Mouse (Mus musculus) heart, adult 8-10 months (tissue): Measurements from ENCODE around the gene Prr29. TPM values are rescaled to one million over a fixed set of nuclear protein-coding genes. Genes with fewer than 3 reads are reported as not detected.

Experiments used
- DNase-seq: peaks from one replicate; pipeline ENCODE4 v3.0.0; 2022; ENCODE audit warnings: low spot score
- total RNA-seq, 4 experiments: library from RNA; stranded (reverse); gene quantifications; 2 replicates each; pipeline ENCODE4 v1.2.4; 2022

The Prr29 gene
- total RNA-seq, 4 experiments from 2014 or later = 0.75 to 1.8 (median 1.5) TPM

DNA sequence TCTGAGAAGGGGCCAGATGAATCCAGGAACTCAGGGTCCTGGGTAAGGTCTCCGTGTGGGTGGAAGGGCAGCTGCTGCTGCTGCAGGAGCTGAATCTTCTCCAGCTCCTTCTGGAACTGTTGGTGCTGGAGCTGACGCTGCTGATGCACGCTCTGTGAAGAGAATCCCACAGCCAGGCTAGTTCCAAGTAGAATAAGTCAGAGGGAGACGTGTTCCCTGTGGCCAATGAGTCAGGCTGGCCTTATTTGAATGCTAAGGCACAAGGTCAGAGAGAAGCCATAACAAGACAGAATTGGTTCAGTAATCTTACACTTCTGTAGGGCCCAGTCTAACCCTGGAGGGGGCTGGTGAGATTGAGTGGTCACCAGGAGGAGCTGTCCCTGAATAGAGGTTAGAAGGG is 44.7 kb downstream of the Prr29 start:
- no peak for DNase-seq

DNA sequence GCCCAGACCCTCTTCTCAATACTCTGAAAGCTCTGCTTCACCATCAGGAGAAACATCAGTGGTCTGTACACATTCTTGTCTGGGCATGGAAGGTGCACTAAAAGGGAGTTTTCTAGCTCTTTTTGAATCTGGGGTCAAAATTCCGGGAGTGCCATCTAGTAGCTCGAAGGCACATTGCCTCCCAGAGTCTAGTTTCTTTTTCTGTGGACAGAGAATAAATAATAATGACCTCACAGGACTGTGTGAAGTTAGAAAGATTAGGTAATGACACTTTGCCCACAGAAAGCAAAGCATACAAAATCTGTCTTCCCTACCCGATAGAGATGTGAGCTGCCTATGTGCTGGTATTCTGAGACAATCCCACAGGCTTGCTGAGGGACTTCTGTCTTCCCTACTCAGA is 45.2 kb downstream of the Prr29 start:
- no peak for DNase-seq

DNA sequence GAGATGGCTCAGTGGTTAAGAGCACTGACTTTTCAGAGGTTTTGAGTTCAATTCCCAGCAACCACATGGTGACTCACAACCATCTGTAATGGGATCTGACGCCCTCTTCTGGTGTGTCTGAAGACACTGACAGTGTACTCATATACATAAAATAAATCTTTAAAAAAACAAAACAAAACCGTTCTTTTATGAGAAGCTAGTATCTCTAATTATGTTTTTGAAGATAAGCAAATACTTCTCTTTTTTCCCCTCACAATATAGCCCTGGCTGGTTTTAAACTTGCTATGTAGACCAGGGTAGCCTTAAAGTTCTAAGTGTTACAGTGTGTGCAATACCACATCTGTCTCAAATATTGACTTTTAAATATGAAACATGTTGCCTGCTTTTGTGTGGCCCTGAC is 45.9 kb downstream of the Prr29 start:
- DNase-seq = no peak

DNA sequence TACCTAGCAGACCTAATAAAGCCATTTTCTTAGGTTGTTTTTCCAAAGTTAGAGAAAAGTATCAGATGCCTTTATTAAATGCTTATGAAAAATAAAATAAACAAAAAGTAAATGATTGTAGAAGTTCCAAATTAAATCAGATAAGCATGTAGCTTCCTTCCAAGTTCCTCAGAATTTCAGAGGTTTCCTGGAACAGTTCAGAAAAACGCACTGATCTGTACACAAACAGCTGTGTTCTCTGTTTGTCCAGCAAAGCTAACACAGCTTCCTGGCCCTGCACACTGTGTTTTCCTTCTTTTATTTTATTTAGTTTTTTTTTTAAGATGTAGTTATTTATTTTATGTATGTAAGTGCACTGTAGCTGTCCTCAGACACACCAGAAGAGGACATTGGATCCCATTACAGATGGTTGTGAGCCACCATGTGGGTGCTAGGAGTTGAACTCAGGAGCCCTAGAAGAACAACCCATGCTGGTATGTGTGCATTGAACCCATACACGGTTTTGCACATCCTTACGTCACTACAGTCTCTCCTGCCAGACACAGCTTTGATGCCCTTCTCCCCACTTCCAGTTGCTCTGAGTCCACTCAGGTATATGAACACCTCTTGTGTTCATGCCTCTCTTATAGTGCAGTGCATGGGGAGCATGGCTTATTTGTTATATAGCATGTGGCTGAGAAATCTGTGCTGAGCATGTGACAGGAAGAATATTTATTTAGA is 47.5 kb downstream of the Prr29 start:
- no peak for DNase-seq

DNA sequence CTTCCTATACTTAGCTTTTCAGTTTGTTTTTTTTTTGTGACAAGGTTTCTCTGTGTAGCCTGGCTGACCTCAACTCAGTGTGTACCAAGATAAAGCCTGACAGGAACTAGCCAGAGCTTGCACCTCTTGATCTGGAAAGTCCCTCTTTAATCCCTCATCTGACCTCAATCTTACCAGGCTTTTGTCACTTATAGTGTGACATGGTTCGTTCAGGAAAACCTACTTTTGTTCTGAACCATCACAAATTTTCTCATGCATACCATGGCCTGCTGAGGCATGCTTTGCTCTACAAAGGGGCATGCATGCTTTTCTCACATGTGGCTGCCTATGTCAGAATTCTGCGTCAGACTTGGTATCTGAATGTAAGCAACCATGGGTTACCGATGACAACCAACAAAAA is 51.1 kb downstream of the Prr29 start:
- no peak for DNase-seq

DNA sequence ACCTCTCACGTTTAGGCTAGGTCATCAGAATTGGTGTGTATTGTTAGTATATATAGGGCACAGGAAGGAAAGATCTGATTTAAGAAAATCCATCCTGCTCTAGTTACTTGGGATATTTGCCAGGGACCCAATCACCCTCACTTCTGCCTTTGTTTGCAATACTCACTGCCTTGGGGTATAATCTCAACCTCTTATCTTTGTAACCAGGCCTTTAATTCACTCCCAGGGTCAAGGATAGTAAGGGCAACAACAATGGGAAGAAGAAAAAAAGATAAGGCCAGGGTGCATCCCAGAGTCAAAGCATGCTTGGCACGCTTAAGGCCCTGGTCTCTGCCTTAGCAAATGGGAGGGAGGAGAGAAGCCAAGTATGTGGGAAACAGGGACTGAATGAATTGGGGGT is 52.6 kb downstream of the Prr29 start:
- no peak for DNase-seq

DNA sequence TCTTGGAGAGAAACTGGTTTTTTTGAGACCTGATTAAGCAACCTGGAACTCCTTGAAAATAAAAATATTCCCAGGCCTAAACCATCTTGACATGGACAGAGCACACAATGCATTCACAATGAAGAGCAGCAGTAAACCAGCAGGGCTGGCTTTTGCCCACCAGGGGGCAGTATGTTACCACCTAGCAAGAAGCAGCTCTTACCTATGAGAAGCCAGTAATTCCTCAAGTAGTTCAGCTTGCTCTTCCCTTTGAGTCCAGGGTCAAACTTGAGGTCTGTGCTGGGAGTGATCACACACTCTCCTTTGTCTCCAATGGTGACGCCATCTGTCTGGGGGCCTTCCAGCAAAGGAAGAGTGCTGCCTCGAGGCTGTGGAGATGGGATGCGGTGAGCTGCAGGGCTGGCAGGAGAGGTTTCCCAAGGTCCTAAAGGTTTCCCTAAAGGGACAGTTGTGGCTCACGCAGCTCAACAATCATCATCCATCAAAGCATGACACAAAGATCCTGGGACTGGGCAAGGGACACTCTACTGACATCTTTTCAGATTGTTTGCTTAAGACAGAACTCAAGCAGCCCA is 53.4 kb downstream of the Prr29 start:
- peak; percentile 81 for DNase-seq

DNA sequence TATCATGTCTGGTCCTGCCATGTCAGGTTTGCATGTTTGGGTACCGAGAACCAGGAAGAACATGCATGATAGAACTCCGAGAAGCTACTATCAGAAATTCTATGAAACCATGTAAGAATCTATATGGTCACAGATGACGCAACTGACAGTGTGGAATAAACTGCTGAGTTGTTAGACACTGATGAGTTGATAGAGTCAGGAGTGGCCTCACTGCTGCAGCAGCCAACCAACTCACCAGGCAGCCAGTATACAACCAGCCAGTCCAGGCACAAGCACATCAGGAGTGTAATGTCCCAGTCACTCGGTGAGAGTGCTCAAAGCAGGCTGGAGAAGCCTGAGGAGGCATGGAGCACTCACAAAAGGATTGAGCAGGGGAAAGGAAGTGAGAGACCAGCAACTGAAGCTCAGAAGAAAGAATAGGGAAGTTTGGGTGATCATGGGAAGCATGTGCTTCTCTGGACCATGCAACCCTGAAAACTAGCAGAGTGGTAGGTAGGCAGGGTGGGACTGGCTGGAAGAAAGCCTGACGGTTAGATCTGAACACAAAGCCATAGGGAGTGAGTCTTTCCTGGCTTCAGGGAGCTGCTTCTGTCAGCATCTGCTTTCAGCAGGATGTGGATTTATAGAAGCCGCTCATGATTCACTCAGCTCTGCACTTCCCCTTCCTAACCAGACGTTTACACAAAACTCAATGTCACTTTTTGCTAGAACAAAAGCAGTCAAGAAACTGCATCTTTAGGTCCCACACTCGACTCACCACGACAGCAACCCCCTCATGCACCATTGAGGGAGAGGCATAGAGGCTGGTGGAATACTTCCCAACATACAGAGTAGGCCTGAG is 54.2 kb downstream of the Prr29 start:
- no peak for DNase-seq

DNA sequence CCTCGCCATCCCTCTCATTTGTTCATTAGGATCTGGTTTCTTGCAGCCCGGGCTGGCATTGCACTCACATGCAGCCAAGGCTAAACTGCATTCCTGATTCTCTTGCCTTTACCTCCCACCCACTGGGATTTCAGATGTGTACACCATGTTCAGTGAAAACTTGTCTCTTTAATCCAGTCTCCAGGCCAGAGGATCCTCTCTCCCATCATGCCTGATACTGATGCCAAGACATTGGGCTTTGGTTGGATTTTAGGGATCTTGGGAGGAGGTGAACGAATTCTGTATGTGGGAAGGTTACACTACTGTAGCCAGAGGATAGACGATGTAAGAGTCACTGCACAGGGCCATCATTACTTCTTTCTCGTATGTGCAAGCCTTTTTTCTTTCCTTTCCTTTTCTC is 59.9 kb downstream of the Prr29 start:
- no peak for DNase-seq

DNA sequence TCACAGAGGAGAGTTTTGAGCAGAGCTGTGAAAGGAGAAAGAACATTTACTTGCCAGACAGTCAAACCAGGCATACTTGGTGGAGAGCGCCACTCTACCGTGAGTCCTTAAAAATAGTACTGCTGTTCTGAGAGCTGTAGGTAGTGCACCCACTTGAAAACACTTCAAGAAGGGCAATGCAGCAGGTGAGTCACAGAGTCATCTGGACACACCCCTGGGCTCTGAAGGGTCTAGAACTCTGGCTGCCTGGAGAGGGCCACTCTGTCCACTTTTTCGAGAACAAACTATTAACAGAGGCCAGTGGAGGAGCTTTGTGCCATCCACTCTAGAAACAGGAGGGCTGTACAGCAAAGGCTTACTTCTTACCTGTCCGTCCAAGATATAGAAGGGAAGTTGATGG is 61.2 kb downstream of the Prr29 start:
- no peak for DNase-seq

Other genes starting within 250 kb of the Prr29 start
- gene Gm10840, start 204.6 kb upstream of the Prr29 start, total RNA-seq = not detected
- gene Limd2, start 204.6 kb upstream of the Prr29 start, total RNA-seq = 1 to 10 TPM; 1.7 to 3.9 (median 3.4) TPM
- 1 to 10 TPM; 4.8 to 8.5 (median 7.6) TPM for gene Strada, start 163.3 kb upstream of the Prr29 start, total RNA-seq
- 10 to 100 TPM; 71.6 to 93.0 (median 85.9) TPM for gene Ccdc47, start 149.1 kb upstream of the Prr29 start, total RNA-seq
- 10 to 100 TPM; 24.7 to 30.7 (median 27.3) TPM for gene Ddx42, start 148.5 kb upstream of the Prr29 start, total RNA-seq
- 10 to 100 TPM; 19.3 to 23.1 (median 21.2) TPM for gene Ftsj3, start 109.4 kb upstream of the Prr29 start, total RNA-seq
- 100 to 1,000 TPM in 3 of 4 experiments, 10 to 100 TPM in 1; 99.8 to 112 (median 103) TPM for gene Psmc5, start 109.3 kb upstream of the Prr29 start, total RNA-seq
- 10 to 100 TPM; 14.3 to 16.7 (median 15.5) TPM for gene Smarcd2, start 92.5 kb upstream of the Prr29 start, total RNA-seq
- gene Tcam1, start 88.8 kb upstream of the Prr29 start, total RNA-seq = under 1 TPM in 1 of 4 experiments, not detected in 3; 0.08 TPM
- not detected for gene Gh, start 63.6 kb upstream of the Prr29 start, total RNA-seq
- gene Cd79b, start 50.7 kb upstream of the Prr29 start, total RNA-seq = 1 to 10 TPM in 2 of 4 experiments, under 1 TPM in 2; 0.52 to 2.3 (median 1.0) TPM
- gene Scn4a, start 12.2 kb upstream of the Prr29 start, total RNA-seq = 10 to 100 TPM; 23.9 to 46.8 (median 31.4) TPM
- gene Icam2, start 22.6 kb downstream of the Prr29 start, total RNA-seq = 10 to 100 TPM; 15.6 to 28.2 (median 21.5) TPM
- gene Ern1, start 122.4 kb downstream of the Prr29 start, total RNA-seq = 10 to 100 TPM; 10.2 to 14.0 (median 12.8) TPM
- gene Tex2, start 248.0 kb downstream of the Prr29 start, total RNA-seq = 10 to 100 TPM; 37.9 to 56.9 (median 45.0) TPM